Mouse (Mus musculus) cerebellum, postnatal 25 days (tissue): ENCODE measurements at regions not wholly inside any gene's neighbourhood (a gene's known extent, or its start where the extent isn't known, plus 50 kb on each side); places are given as distances from the start of the nearest gene placed in this dataset.

Source experiments
- DNase-seq, 2 experiments: peaks; one replicate each; pipeline ENCODE4 v3.0.0; 2021; ENCODE audit warnings: mixed read lengths in 2 of 2

GRCm38 (mm10) chr19:21913005-21913670, 135.0 kb downstream of the Cemip2 start:
- no peak for DNase-seq

- no peak for DNase-seq
These were observed 135.8 kb downstream of the Cemip2 start for GRCm38 (mm10) chr19:21913748-21914611.

GRCm38 (mm10) chr19:21914658-21915057, 136.5 kb downstream of the Cemip2 start:
- DNase-seq = no peak

GRCm38 (mm10) chr19:21918113-21918512, 140.0 kb downstream of the Cemip2 start:
- no peak for DNase-seq

GRCm38 (mm10) chr19:21919074-21919473, 140.9 kb downstream of the Cemip2 start:
- DNase-seq = no peak

GRCm38 (mm10) chr19:21940114-21940513, 162.0 kb downstream of the Cemip2 start:
- DNase-seq = no peak

GRCm38 (mm10) chr19:21941720-21942119, 163.6 kb downstream of the Cemip2 start:
- no peak for DNase-seq

GRCm38 (mm10) chr19:21942286-21942685, 164.1 kb downstream of the Cemip2 start:
- no peak for DNase-seq

- DNase-seq = peak in 1 of 2 experiments; percentile 3
These were observed 165.3 kb downstream of the Cemip2 start for GRCm38 (mm10) chr19:21943407-21943806.

GRCm38 (mm10) chr19:21946262-21946922, 168.2 kb downstream of the Cemip2 start:
- DNase-seq = no peak

- no peak for DNase-seq
These were observed 169.9 kb downstream of the Cemip2 start for GRCm38 (mm10) chr19:21948030-21948429.

GRCm38 (mm10) chr19:21962635-21963034, 176.2 kb upstream of the Trpm3 start:
- no peak for DNase-seq

- DNase-seq = no peak
These were observed 149.0 kb upstream of the Trpm3 start for GRCm38 (mm10) chr19:21989857-21990256.

GRCm38 (mm10) chr19:21990970-21991369, 147.9 kb upstream of the Trpm3 start:
- no peak for DNase-seq

- no peak for DNase-seq
These were observed 147.4 kb upstream of the Trpm3 start for GRCm38 (mm10) chr19:21991413-21991812.

GRCm38 (mm10) chr19:21999621-22000020, 139.2 kb upstream of the Trpm3 start:
- DNase-seq = no peak

GRCm38 (mm10) chr19:22008053-22008935, 130.6 kb upstream of the Trpm3 start:
- no peak for DNase-seq

GRCm38 (mm10) chr19:22010239-22010638, 128.6 kb upstream of the Trpm3 start:
- DNase-seq = no peak

GRCm38 (mm10) chr19:22015854-22016610, 122.8 kb upstream of the Trpm3 start:
- no peak for DNase-seq

GRCm38 (mm10) chr19:22017425-22017824, 121.4 kb upstream of the Trpm3 start:
- DNase-seq = no peak

- no peak for DNase-seq
These were observed 111.3 kb upstream of the Trpm3 start for GRCm38 (mm10) chr19:22027577-22027976.

GRCm38 (mm10) chr19:22047657-22048056, 91.2 kb upstream of the Trpm3 start:
- peak in 1 of 2 experiments; percentile 17 for DNase-seq
